Mouse (Mus musculus) frontal cortex, adult 2 months (tissue): Measurements from ENCODE around the gene Nxph3. TPM values are rescaled to one million over a fixed set of nuclear protein-coding genes. Genes with fewer than 3 reads are reported as not detected.

ENCODE experiments used
- DNase-seq, 2 experiments: peaks; one replicate each; pipeline ENCODE4 v3.0.0; 2022; ENCODE audit warnings: low spot score in 1 of 2; ENCODE audit errors: extremely low spot score in 1 of 2
- polyA plus RNA-seq: library from polyadenylated mRNA; depleted of rRNA; stranded (reverse); fragments of >200 nt; gene quantifications from 2 replicates; pipeline ENCODE4 v1.2.3, GENCODE M21; 2012; rRNA removed

Nxph3 gene
- polyA plus RNA-seq, result 12.5 and 15.2 TPM in 2 replicates

DNA sequence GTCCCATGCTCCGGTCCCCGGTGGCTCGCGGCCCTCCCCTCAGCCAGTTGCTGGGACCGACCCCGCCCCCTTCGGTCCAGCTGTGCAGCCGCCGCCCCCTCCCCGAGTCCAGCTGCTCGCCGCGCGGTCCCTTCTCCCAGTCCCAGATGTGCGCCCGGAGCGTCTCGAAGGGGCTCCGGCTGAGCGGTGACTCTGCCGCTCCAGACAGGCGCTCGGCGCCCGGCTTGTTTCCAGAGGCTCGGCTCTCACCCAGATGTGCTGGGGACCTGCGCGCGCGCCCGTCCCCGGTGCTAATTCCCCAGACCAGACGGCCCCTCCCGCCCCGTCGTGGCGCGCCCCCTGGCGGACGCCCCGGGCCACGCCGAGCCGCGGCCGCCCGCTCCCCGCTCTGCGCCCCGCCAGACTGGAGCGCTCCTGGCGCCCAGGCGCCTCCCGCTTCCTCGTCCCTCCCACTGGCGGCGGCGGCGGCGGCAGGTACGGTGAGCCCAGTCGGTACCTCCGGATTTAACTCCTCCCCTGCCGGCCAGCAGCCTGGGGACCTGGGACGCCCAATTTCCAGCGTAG, at the start of gene Nxph3:
Gene Nxph3 (minus strand): TSS at position 273 of the 564 bp plus-strand sequence.
- peak in 1 of 2 experiments; percentile 58 for DNase-seq

DNA sequence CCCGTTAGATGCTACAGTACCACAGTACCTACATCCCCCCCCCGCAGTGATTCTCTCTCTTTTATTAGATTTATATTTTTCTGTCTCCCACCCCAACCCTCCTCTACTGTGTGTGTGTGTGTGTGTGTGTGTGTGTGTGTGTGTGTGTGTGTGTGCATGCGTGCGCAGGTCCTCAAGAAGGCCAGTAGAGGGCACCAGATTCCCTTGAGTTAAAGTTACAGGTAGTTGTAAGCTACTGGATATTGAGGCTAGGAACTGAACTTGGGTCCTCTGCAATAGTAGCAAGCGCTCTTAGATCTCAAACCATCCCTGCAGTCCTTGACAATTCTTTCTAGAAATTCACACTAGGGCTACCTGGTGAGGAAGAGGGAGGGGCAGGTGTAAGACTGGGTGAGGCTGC, 49.5 kb upstream of the Nxph3 start:
- DNase-seq, result no peak

DNA sequence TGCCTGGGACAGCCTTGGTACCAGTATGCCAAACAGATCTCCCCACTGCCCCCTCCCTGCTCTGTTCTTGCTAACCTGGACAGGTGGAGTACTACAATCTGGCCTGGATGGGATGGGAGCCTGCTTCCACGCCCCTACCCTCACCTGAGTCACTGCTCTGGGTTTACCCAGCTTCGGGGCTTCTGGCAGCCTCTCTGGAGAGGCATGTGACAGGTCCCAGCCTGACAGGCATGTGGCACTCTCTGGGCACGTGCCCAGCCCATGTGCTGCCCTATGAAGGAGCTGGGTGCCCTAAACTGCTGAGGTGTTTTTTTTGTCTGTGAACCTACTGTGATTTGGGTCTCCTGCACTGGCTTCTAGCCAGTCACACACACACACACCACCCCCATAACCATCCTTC, 46.4 kb upstream of the Nxph3 start:
- DNase-seq, result no peak

DNA sequence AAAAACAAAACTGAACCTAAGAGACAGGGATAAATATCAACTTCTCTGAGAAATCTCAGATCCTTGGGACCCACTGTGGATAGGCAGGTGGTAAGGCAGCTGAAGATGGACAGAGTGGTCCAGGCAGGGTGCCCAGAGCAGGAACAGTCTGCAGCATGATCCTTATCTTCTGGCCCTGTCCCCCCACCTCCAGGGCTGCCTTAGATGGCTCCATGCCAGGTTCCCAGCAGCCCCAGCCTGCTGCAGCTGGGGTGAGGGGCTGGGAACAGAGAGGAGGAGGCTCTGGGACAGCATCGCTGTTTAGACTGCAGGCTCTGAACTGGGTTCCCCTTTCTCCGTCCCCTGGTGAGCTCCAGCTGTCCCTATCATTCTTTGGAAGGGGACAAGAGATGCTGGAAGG, 45.4 kb upstream of the Nxph3 start:
- no peak for DNase-seq

DNA sequence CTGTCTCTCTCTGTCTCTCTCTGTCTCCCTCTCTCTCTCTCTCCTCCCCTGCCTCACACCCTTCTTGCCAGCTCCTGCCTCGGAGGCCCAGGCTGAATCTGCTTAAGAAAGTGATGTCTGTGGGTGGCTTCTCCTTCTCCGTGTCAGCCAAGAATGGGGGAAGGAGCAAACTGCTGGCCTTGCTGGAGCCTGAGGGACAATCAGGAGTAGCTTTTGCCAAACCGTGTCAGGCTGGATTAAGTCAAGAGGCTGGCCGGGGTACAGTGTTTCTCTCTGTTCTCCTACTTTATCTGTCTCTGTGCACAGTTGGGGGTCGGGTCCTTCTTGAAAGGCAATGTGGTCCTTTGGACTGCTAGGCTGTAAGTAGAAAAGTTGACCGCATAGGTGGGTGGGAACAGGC, 43.3 kb upstream of the Nxph3 start:
- peak in 1 of 2 experiments; percentile 40 for DNase-seq

DNA sequence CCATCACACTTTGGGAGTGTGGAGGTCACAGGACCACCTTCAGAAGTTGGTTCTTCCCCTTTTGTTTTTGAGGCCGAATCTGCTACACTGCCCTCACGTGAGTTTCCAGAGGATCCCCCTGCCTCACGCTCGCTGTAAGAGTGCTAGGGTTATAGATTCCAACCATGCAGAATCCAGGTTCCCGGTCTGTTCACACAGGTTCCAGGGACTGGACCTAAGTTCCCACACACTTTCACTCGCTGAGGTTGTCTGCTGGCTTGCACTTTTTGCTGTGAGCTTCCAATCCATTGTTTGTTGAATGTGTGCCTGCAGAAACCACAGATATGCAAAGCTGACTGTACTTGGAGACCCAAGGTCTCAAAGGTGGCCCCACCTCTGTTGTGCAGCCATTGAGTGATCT, 42.7 kb upstream of the Nxph3 start:
- no peak for DNase-seq

DNA sequence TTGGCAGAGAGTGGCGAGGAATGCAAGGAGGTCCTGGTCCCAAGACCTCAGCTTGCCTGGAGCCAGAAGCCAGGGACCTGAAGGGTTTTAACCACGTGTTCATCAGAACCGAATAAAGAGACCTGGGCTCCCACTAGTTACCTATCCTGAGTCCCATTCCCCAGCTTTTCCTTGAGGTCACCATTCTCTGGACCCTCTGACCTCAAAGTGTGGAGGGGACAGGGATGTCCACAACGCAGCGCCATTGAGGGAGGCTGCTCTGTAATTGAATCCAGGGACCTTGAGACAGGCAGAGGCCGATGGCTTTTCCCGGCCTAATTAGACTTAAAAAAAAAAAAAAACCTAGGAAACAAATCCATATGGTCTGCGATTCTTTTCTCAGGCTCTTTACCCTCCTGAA, 40.9 kb upstream of the Nxph3 start:
- no peak for DNase-seq

DNA sequence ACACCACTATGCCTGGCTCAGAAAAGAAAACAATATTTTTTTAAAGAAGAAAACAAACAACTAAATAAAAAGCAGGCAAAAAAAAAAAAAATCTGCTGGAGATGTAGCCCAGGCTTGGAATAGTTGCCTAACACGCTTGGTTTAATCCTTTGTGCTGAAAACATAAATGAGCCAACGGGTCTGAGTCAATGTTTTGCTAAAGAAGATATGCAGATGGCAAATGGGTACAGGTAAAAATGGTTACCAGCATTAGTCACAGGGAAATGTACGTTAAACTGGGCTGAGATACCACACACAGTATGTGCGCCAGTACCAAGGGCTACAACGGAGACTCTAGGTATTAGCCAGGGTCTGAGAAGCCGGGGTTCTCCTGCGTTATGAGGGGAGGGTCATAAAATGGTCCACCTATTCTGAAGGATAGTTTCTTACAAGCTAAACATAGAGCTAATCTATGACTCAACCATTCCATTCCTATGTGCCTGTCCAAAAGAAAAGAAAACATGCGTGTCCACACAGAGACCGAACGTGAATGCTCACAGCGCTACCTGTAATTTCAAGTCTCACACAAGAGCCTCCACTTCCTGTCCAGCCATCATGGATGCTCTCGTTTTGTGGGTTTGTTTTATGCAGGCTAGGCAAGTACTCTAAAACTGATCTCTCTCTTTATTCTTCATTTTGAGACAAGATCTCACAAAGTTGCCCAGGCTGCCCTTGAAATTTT, 36.1 kb upstream of the Nxph3 start:
- DNase-seq, result no peak

DNA sequence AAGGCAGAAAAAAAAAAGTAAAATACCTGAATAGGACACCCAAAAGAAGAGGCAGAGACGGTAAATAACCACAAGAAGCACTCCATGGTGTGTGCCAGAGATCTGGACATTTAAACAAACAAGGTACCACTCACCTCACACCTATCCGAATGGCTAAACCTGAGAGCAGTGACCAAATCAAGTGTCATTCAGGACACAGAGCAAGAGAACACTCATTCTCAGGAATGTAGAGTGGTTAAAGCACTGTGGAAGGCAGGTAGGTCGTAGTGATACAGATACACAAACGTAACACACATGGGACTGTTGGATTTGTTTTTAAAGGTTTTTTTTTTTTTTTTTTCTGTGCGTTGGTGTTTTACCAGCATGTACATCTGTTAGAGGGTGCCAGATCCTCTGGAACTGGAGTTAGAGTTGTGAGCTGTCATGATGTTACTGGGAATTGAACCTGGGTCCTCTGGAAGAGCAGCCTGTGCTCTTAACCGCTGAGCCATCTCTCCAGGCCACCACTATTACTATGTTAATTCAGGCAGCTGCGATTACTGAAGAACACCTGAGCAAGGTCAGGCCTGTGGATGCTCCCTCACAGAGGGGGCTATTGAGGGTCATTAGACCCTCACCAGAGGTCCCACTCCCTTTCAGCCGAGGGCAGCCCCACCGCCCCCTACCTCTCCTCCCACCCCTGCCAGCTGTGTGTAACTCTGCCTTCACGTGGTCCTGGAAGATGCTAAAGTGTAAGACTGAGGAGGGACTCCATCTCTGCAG, 31.8 kb upstream of the Nxph3 start:
- DNase-seq, result no peak

DNA sequence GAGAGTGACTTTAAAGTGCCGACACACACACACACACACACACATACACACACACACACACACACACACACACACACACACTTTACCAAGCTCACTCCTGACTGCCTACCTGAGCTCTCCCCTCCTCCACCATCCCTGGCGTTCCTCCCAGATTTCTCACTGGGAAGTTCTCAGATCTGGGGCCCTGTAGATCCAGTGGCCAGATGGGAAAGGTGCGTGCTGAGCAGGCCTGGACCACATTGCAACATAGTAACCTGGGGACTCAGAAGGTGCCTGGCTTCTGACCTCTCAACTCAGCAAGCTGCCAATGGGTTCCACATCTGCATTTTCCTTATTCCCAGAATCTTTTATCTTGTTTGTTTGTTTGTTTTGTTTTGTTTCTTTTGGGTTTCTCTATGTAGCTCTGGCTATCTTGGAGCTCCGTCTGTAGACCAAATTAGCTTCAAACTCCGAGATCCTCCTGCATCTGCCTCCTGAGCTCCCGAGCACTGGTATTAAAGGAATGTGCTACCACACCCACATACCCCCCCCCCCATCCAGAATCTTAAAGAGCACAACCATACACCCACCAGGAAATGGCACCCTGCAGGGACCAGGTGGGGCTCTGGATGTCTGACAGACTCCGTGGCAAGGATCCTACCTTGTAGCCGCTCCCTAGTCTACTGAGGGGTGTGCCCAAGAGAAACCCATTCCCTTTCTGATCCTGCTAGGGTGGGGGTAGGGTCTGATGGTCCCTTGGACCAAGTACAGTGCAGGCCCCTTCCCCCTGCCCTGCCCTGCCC, 30.4 kb upstream of the Nxph3 start:
- no peak for DNase-seq

DNA sequence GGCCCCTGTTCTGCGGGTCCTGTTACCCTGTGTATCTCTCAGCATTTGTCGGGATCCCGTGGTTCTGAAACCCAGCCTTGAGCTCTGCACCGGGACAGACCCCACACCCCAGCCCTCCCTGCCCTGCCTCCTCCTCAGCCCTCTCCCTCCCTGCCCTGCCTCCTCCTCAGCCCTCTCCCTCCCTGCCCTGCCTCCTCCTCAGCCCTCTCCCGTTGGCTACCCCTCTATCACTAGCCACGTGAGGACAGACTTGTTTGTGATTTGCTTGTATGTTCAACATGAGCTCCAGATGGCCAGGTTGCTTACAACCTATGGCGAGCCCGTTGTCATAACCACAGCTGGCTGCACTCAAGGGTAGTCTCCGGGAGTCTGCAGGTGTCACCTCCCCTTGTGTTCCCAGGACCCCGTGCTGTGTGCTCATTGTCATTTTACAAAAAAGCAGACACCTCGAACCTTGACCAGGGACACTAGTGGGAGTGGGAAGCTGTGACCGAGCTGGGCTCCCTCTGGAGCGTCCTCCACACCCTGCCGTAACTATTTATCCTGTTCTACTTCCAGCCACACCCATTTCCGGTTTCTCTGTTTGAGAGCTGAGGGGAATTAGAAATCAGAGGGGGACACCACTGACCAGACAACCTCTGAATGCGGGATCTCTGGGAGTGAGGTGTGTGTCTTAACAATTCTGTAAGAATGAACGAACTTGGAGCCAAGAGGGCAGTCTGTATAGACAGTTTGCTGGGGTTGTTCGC, 26.4 kb upstream of the Nxph3 start:
- DNase-seq, result no peak

DNA sequence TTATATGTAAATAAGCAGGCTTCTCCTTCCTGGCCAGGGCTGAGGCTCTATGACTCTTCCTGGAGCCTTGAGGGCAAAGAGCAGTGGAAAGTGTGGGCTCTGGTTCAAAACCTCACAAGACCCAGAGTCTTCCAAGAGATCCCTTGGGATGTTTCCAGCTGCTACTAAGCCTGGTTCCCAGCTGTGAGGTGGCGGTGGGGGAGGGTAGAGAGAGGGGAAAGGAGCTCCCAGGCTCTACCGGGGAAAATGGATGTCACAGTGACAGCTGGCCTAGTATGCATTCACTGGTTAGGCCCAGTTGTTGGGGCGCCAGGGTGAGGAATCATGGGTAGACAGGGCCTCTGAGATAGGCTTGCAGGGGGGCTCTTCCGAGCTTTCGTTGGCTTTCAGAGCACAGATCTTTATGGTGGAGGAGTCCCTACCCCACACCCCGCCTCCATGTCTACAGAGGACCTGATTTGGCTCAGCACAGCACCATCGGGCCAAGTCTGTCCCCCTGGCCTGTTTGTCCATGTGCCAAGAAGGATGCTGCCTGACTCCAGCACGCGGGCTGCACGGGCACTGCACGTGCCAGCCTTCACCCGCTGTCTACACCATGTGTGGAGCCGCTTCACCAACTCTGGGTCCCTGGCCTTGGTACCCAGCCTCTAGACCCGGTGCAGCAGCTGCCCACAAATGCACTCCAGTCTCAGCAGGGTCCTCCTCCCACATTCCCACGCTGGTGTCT, 24.2 kb upstream of the Nxph3 start:
- no peak for DNase-seq

DNA sequence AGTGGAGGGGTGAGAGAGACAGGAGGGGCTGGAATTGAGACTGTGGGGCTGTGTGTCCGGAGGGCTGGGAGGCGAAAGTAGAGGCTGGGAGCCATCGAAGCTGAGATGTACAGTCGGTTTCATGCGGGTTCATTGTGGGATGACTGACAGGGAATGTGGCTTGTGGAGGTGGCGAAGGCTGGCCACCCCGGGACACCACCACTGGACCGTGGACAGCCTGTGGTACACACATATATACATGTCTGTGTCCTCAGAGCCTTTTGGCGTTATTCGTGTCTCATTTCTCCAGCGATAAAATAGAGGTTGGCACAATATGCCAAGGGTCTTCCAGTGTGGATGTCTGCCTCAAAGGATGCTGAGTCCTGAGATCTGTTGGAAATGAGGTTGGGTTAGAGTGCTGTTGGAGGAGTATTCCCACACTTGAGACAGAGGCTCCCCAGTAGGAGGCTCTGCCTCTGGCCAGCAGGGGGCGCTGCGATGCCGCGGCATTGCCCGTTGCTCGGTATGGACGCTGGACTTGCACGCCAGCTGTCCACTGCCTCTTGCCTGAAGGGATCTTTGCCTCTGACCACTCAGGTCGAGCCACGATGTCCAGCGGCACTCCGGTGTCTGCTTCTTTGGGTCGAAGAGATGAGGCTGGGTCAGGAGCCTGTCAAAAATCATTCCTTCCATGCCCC, 19.3 kb upstream of the Nxph3 start:
- DNase-seq, result peak in 1 of 2 experiments; percentile 93

DNA sequence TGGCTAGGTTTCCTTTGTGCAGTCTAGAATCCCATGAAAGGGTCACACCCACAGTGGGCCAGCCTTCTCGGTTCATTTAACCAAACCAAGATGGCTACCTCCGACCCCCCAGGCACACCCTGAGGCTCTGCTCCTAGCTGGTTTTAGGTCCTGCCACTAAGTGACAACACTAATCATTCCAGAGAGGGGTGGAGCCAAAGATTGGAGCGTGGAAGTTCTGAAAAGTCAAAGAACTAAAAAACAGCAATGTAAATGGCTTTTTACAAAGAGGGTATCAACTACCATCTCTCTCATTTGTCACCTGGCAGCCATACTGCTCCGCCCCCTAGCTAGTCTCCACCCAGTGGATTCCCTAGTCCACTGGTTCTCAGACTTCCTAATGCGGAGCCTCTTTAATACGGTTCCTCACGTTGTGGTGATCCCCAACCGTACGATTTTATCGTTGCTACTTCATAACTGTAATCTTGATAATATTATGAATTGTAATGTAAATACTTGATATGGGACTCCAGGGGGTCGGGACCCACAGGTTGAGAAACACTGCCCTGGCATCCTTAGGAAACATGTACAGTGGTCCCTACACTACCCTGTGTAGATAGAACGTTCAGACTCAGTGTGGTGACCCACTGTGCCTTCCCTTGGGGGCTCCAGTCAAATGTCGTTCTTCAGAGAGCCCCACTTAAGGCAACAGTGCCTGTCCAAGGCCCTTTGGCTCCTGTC, 18.1 kb upstream of the Nxph3 start:
- DNase-seq, result no peak

DNA sequence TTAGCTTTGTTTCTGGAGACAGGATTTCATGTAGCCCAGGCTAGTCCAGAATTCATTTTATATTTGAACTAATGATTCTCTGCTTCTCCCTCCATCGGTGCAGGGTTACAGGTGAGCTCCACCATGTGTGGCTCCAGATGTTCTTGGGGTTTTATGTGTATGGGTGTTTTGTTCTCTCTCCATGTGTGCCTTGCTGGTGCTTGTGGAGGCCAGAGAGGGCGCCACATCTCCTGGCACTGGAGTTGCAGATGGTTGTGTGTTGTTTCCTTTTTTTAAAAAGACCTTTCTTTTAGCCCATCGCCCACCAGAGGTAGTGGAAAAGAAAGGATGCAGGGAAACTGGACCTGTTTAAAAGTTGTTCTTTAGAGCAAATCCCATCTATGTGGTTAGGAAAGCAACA, 13.9 kb upstream of the Nxph3 start:
- no peak for DNase-seq

DNA sequence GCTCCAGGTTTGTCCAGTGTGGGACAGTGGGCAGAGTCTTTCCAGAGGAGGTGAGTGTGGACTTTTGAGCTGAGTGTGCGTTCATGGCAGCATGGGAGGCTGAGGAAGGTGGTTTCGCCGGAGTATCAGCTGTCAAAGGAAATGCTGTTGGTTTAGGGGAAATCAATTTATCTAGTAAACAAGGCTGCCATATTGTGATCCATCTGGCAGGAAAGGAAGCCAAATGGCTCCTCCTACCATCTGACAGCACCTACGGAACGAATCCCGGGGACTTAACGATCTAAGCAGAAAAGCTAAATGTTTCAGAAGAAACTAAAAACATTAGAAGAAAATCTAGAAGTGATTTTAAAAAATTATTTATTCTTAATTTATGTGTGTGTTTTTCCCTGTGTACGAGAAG, 12.9 kb upstream of the Nxph3 start:
- DNase-seq, result no peak

DNA sequence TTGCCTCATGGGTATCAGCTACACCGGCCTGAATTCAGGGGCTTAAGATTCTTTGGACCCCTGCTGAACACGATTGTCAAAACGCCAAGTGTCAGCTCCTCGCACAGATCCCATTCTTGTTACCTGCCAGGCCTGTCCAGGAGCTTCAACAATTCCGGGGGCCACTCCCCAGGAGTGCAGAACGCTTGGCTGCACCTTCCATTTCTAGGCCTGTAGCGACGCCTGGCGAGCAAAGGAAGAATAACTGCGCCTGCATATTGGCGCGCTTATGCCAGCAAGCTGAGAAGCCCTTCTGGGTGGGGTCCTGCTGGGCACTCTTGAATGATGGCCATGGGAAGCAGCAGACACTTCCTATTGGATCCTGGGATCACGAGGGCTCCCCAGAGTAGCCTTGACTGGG, 7.2 kb upstream of the Nxph3 start:
- peak in 1 of 2 experiments; percentile 88 for DNase-seq

DNA sequence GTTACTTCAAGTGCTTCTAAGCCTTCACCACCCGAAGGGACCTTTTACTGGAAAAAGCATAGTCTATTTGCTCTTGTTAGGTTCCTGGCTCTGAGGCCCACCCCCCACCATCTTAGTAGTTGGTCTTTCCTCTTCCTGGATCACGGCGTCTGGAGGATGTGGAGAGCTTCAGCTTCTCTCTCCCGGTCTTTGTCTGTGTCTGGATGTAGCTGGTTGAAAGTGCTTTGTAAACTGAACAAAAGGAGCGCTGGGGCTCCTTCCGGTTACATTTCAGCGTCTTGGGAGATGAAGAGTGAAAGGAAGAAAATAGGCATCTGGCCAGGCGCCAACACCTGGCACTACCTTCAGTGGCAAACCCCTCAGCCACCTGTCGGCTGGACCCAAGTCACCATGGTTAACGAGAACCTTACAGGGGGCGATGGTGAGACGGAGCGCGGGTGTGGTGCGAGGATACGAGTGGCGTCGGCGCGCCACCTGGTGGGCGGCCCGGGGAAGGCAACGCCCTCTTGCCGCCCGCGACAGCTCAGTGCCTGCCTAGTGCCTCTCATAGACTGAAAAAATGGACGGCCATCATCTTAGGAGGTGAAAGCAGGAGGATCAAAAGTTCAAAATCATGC, 6.2 kb upstream of the Nxph3 start:
- DNase-seq, result peak in 1 of 2 experiments; percentile 93
